Mouse (Mus musculus) urinary bladder, postnatal 10 days (tissue): ENCODE measurements around the gene Pomt1.
"Not testable (repeated sequence)": the region's sequence is repeated elsewhere in the genome, so short reads cannot be mapped to it uniquely, and the experiment has no call there.

Source experiments
- DNase-seq: peaks from one replicate; pipeline ENCODE4 v3.0.0; 2022; ENCODE audit warnings: low spot score

Pomt1 gene

DNA sequence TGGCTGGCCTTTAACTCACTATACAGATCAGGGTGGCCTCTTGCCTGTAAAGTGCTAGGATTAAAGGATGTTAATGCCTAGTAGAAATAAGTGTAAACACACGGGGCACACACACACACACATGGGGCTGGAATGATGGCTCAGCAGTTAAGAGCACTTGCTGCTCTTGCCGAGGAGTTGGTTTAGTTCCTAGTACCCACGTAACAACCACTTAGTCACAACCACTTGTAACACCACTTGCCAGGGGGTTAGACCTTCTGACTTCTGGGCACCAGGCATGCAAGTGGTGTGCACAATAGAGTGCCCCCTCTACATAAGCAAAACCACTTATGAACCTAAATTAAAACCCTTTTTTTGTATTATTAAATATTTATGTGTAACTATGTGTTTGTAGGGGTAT is 47.6 kb downstream of the Pomt1 start:
- DNase-seq: no peak

DNA sequence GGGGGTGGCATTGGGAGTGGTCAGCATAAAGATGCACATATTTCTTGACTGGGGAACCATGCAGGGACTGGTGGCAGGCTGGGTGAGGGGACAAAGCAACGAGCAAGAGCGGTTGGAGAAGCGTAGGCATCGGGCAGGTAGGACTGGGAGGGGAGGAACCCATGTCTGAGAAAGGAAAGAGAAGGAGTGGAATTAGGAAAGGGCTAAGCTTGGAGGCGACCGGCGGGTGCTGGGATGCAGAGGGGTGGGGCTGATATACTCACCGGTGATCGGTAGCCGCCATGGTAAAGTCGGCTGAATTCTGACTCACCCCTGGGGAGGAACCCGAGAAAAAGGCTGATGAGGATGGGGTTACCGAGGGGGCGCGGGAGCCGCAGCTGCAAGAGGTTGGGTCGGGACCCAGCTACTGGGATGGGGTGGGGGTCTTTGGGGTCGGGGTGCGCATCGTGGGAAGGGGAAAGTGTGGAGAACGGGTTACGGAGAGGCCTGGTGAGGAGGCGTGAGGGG is 51.0 kb downstream of the Pomt1 start, which contains the start of gene Golga2:
TSS of gene Golga2 (plus strand) at position 51 of the 507 bp plus-strand sequence.
- no peak for DNase-seq

DNA sequence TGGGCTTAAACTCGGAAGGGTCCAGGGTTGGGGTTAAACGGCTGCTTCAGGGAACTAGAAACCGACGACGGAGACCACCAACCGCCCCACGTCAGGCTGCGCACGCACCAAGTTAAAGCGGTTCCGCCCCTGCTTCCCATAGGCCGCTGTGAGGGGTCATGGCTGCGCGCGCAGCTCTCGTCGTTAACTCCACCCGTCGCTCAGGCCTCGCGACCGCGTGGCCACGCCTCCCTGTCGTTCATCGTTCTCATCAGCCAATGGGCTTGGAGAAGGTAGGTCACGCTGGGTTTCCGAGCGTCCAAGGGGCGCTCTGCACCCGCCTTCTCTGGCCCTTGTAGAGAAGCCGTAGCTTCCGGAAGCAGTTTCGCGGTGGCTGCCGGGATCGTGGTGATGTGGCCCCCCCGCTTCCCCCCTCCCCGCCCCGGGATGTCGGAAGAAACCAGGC is 51.6 kb downstream of the Pomt1 start, which contains the start of gene Swi5:
TSS of gene Swi5 (minus strand) at position 153 of the 445 bp plus-strand sequence.
- peak; percentile 98 for DNase-seq

DNA sequence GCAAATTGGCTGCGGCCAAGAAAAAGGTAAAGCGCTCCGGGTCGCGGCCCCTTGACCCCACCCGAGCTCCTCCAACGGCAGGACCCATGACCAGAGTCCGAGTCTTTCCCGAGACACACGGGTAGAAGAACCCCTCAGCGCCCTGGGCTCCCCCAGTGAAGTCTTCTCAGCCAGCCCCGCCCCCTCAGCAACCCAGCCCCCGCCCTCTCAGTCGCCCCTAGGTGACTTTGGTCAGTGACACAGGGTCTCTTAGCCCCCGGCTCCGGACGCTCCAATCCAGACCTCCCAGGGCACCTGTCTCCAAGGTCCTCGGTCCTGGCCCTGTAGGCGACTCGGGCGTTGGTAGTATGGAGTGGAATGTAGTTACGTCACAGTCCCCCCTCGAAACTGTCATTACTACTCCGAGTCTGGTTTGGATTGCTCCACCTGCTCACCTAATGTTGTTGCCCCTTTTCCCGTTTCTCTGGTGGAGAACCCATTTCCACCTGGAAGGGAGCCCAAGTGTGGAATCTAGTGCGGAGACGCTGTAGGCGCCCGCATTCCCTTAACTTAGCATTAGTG is 52.1 kb downstream of the Pomt1 start:
- DNase-seq: no peak

DNA sequence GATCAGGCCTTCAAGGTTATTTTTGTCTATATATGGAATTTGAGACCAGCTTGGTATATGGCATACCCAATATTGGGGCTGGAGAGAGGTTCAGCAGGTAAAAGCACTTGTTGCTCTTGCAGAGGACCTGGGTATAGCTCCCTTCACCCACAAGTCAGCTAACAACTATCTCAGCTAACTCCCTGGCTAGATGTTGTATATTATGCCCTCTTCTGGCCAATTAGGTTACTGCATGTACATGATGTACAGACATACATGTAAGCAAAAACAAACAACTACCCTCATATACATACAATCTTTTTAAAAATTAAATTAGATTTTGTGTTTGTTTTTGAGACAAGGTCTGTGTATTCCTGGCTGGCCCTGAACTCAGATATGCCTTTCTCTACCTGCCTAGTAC is 53.2 kb downstream of the Pomt1 start:
- no peak for DNase-seq

DNA sequence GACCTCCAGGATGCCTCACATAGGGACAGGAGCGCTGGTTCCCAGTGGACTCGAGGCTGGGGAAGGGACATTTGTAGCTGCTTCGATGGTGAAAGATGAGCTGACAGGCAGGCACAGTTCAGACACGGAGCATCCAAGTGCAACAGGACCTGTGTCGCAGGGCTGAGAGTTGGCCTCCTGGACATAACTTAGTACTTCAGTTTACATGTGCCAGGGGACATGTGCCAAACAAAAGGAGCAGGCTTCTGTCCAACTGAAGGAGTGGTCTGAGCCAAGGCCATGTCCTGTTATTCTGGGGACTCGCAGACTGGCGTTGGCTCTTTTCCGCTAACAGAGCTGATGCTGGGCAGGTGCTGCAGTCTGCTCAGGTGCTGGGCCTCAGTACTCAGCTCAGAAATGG is 58.0 kb downstream of the Pomt1 start:
- DNase-seq: no peak

DNA sequence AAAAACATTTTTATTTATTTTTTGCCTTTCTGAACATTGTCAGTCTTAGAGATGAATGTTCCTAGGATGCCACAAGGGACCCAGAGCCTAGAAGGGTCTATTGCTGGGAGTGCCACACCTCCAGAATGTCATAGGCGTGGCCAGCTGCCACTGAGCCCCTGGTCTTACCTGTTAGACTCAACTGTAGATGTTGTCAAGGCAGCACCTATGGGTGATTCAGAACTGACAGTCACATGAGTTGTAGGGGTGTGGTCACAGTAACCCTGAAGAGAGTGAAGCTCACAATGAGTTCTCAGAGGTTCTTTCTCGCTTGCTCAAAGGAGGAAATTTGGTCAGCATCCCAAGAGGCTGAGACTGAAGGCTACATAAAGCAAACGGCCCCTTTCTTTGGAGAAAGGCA is 58.9 kb downstream of the Pomt1 start:
- DNase-seq: no peak

DNA sequence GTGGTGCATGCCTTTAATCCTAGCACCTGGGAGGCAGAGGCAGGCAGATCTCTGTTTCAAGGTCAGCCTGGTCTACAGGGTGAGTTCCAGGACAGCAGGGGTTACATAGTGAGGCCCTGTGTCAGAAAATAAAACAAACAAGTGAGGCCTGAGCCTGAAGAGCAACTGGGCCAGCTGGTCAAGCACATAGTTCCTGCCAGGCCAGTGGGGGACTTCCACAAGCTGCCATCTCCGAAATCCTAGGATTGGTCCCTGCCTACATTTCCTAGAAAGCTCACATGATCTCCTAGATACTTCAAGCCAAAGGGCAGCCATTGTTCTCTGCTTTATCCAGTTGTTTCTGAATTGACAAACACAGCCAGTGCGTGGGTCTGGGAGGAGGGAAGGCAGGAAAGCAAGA is 59.5 kb downstream of the Pomt1 start:
- not testable (repeated sequence) for DNase-seq

DNA sequence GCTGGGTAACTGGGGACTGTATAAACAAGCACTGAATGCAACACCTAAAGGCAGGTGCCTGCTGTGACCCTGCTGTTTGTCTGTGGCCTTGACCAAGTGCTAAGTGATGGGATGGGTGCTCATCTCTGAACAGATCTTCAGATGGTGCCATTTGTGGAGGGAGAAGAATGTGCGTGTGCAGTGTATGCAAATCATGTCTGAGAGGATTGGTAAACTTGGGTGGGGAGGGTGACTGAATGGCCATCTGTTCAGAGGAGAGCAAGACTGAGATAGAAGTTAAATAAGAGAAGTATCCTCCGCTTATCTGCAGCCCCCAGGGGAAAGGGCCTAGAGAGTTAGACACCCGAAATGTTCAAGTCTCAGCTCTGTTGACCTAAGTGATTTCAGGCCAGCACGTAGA is 63.1 kb downstream of the Pomt1 start:
- DNase-seq: no peak

DNA sequence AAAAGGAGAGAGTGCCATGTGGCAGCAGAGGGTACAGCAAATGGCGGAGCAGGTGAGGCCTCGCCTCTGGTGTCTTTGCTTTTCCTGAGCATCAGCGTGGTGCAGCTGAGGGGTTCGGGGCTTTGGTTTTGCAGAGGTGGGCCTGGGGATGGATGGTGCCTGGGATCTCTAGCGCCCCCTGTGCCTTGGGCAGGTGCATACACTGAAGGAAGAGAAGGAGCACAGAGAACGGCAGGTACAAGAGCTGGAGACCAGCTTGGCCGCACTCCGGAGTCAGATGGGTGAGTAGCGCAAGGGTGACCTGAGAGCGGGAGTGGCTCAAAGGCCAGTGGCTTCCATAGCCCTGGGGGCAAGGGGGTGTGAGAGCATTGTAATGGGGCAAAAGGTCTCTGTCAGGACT is 66.6 kb downstream of the Pomt1 start:
- no peak for DNase-seq

DNA sequence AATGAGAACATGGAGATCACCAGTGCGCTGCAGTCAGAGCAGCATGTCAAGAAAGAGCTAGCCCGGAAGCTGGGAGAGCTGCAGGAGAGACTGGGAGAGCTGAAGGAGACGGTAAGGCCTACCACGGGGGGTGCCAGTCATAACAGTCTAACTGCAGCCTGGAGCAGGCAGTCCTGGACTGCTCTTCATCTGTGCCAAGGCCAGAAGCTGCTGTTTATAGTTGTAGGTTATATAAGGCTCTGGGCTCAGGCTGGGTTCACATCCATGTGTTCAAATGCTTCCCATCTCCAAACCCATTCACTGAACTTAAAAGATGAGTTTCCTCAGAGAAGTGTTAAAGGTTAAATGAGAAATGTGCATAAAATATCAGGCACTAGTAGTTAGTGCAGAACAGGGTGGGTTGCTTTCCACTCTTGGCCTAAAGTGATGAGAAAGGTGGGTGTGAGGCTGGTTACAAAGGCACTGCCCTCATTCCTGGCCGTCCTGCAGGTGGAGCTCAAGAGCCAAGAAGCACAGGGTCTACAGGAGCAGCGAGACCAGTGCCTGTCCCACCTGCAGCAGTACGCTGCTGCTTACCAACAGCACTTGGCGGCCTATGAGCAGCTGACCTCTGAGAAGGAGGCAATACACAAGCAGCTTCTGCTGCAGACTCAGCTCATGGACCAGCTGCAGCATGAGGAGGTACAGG is 67.9 kb downstream of the Pomt1 start:
- DNase-seq: no peak
